Mouse (Mus musculus) kidney, adult 2 months (tissue): ENCODE results near the gene Nanos2. TPM values are rescaled to one million over a fixed set of nuclear protein-coding genes. Genes with fewer than 3 reads are reported as not detected.

ENCODE experiments used
- DNase-seq: peaks from one replicate; pipeline ENCODE4 v3.0.0; 2021
- H3K27ac ChIP-seq: fragments of 200-500 bp; 2 replicates; pipeline ENCODE4 v1.5.1; 2012; ENCODE audit warnings: low read depth, low read length, control low read depth, inconsistent platforms; ENCODE audit not compliant: insufficient read depth
- H3K27me3 ChIP-seq: fragments of 200-500 bp; replicated peaks from 2 replicates; pipeline ENCODE4 v1.6.1; 2012; ENCODE audit warnings: mild to moderate bottlenecking, moderate library complexity, low read length, inconsistent platforms; ENCODE audit not compliant: control insufficient read depth, insufficient read depth
- H3K36me3 ChIP-seq: fragments of 200-500 bp; 2 replicates; pipeline ENCODE4 v1.6.1; 2012; ENCODE audit warnings: mild to moderate bottlenecking, moderate library complexity, low read length, inconsistent platforms; ENCODE audit not compliant: control insufficient read depth, insufficient read depth
- H3K4me1 ChIP-seq: fragments of 200-500 bp; 2 replicates; pipeline ENCODE4 v1.6.1; 2011; ENCODE audit warnings: low read length; ENCODE audit not compliant: control insufficient read depth, insufficient read depth
- H3K4me3 ChIP-seq: fragments of 200-500 bp; 2 replicates; pipeline ENCODE4 v1.5.1; 2011; ENCODE audit warnings: mild to moderate bottlenecking, low read depth, low read length, control low read depth; ENCODE audit not compliant: insufficient read depth
- CTCF ChIP-seq: fragments of 200-500 bp; conservative IDR thresholded peaks from 2 replicates; pipeline ENCODE4 v1.5.1; 2011; ENCODE audit warnings: low read depth, mild to moderate bottlenecking, control low read depth, low read length, moderate library complexity, mixed read lengths; ENCODE audit not compliant: insufficient read depth, insufficient read length
- POLR2A ChIP-seq: fragments of 200-500 bp; IDR thresholded peaks from one replicate; pipeline ENCODE4 v1.6.1; 2011; ENCODE audit warnings: low read depth, low read length, control low read depth
- WGBS: fragments of 180-500 bp; shearing (Covaris S2); methylation state at CpG from one replicate; pipeline ENCODE4 v1.1.7; 2018; 5-methylcytosine and 5-hydroxymethylcytosine counted together
- polyA plus RNA-seq: library from polyadenylated mRNA; depleted of rRNA; stranded (reverse); fragments of >200 nt; gene quantifications from 2 replicates; pipeline ENCODE4 v1.2.3, GENCODE M21; 2012; rRNA removed

Gene Nanos2
- not detected in 2 replicates for polyA plus RNA-seq

DNA sequence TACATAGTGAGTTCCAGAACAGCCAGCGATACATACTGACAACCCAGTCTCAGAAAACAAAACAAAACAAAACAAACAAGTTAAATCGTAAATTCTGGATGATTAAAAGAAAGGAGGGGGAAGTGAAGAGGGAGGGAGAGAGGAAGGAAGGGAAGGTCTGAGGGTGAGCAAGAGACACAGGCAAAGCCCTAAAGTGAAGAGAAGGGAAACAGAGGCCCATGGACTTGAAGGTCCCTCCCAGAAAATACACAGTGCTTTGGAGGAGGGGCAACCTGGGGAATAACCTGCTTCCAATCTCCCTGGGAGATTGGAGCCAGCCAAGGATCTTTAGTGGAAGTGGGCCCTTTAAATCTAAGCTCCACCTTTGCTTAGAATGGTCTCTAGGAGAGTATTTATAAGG lies at the start of gene Nanos2:
TSS of gene Nanos2 (plus strand) at position 301 of the 400 bp plus-strand sequence.
- no peak for DNase-seq
- H3K36me3 ChIP-seq, result no peaks in the 10 kb centered on the region
- H3K4me1 ChIP-seq, result peaks cover 3% of the 10 kb centered on the region; the same call in 1 of the 2 replicates
- 46% methylated on average over 2 of the region's 2 CpGs for WGBS
- H3K27me3 ChIP-seq, result no peaks in the 10 kb centered on the region
- TF ChIP-seq CTCF (no peak), POLR2A (no peak)
- H3K27ac ChIP-seq, result no peak within 1 kb of the TSS
- H3K4me3 ChIP-seq, result no peak within 1 kb of the TSS

DNA sequence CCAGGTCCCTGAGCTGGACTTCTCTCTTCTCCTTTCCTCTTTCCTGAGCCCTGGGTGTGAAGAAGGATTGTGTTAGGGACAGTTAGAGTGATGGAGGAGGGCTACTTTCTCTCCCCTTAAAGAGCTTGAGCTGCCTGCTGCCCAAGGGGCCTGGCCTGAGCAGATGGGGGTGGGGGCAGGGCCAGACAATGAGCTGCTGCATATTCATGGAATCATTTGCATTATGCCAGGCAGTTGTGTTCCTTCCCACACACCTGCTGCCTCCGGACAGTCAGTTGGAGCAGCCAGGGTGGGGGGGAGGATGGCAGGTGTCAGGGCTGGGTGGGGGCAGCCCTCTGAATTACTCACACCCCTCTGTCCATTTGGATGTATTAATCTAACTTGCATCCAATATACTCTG lies 44.8 kb upstream of the Nanos2 start:
- no peak overlapping the region for H3K27ac ChIP-seq
- 17% methylated on average over 1 of the region's 1 CpGs for WGBS
- no peak for DNase-seq
- H3K36me3 ChIP-seq, result no peaks in the 10 kb centered on the region
- no peak overlapping the region for H3K4me3 ChIP-seq
- no peaks in the 10 kb centered on the region for H3K27me3 ChIP-seq
- no peak for TF ChIP-seq POLR2A
- no peaks in the 10 kb centered on the region for H3K4me1 ChIP-seq

DNA sequence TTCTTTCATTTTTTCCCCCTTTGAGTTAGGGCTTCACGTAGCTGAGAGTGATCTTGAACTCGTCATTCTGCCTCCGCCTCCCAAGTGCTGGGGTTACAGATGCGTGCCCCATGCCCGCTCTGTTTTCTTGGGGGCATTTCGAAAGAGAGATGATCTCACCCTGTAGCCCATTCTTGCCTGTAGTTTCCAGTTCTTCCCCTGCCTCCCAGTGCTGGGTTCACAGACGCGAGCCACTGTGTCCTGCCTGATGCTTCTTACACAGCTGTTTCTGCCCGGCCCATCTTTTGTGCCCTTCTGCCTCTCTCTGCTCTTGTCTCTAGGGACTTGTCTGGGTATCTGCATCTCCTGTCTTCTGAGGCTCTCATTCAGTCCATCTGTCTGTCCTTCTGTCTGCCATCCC lies 44.4 kb upstream of the Nanos2 start:
- no peak for DNase-seq
- Histone ChIP-seq H3K27me3 (no peaks in the 10 kb centered on the region), H3K36me3 (no peaks in the 10 kb centered on the region), H3K4me3 (no peak overlapping the region), H3K27ac (no peak overlapping the region), H3K4me1 (no peaks in the 10 kb centered on the region)
- TF ChIP-seq CTCF (no peak), POLR2A (no peak)
- WGBS, result 59% methylated on average over 9 of the region's 9 CpGs

DNA sequence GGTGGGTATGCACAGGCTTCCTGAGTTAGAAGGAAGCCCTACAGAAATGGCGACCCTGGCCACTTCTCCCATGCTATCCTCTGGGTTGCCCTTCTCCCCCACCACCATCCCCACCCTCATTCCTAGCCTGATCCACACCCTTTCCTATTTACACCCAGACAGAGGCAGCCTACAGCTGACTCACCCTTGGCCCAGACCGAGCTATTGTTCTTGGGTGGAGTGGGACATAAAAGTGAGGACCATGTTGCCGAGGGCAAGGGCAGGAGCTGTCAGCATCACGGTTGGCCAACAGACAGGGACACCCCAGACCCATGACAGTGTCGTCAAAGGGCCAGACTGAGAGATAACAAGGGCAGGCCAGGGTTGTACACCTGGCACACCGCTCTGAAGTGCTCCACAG lies 39.0 kb upstream of the Nanos2 start:
- no peaks in the 10 kb centered on the region for H3K36me3 ChIP-seq
- WGBS, result 62% methylated on average over 6 of the region's 6 CpGs
- H3K4me3 ChIP-seq, result no peak overlapping the region
- no peaks in the 10 kb centered on the region for H3K27me3 ChIP-seq
- no peak for TF ChIP-seq CTCF
- TF ChIP-seq POLR2A, result no peak
- DNase-seq, result peak; percentile 85
- H3K4me1 ChIP-seq, result no peaks in the 10 kb centered on the region
- peak overlapping the region; percentile 86 for H3K27ac ChIP-seq

DNA sequence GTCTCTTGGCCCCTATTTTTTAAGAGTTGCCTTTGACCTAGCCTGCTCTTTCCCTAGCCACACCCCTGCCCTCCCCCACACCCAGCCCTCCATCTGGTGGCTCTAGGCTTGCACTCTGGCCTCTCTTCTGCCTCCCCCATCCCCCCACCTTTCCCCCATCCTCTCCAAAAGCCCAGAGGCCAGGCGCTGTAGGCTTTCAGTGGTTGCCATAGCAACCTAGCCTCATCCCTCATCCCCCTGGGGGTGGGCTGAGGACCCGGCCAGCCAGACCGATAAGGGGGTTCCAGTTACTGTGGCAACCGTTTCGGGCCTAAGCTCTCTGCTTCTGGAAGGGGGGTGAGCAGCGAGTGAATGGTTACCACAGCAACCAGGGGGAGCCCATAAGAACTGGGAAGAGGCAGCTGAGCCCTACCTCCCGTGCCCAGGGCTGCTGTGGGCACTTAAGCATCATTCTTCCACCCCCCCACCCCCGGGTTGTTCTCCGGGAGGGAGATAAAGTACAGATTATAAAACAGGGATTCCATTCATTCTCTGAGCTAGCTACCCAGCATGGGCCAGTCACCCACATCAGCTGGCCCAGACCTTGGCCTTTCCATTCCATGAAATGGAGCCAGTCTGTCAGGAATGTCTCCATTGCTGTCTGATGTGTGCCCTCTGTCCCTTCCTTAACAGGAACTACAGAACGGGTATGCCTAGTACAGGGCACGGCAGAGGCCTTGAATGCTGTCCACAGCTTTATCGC lies 37.2 kb upstream of the Nanos2 start:
- Histone ChIP-seq H3K27ac (no peak overlapping the region; the same call in 1 of the 2 replicates), H3K4me1 (no peaks in the 10 kb centered on the region)
- TF ChIP-seq POLR2A (no peak), CTCF (no peak)

DNA sequence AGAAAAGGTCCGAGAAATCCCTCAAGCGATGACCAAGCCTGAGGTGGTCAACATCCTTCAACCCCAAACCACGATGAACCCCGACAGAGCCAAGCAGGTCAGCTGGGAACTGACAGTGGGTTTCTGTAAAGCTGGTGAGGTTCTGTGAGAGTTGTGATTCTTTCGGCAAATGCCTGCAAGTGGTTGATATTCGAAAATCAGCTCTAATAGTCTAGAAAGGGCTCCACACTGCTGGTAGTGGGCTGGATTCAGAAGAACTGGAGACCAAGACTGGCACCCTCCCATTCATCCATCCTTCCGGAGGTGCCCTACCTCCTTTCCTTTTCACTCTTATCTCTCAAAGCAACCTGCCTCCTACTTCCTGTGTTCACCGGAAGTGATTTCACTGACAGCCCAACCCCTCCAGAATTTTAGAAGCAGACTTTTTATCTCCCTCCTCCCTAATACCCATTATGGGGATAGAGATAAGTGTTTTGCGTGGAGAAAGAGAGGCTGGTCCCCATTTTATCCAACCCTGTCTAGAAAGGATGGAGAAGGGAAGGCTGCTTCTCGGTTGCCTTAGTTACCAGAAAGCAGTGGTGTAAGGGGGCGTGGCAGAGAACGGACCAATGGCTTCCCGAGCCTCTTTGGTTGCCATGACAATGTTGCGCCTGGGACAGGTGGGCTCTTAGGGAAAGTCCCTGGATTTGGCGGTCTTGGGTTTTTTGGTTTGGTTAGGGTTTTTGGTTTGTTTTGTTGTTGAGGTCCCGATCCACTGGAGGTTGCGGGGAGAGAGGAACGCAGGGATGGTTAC lies 36.5 kb upstream of the Nanos2 start:
- no peaks in the 10 kb centered on the region for H3K36me3 ChIP-seq
- WGBS, result 29% methylated on average over 18 of the region's 18 CpGs
- H3K4me1 ChIP-seq, result no peaks in the 10 kb centered on the region
- DNase-seq, result no peak
- no peak overlapping the region; the same call in 1 of the 2 replicates for H3K27ac ChIP-seq
- no peaks in the 10 kb centered on the region for H3K27me3 ChIP-seq
- H3K4me3 ChIP-seq, result no peak overlapping the region
- TF ChIP-seq CTCF (no peak), POLR2A (no peak)

More for the DNA sequence above, 37.2 kb upstream of the Nanos2 start:
- WGBS, result 37% methylated on average over 12 of the region's 12 CpGs
- Histone ChIP-seq H3K36me3 (no peaks in the 10 kb centered on the region), H3K4me3 (no peak overlapping the region), H3K27me3 (no peaks in the 10 kb centered on the region)
- DNase-seq, result no peak

DNA sequence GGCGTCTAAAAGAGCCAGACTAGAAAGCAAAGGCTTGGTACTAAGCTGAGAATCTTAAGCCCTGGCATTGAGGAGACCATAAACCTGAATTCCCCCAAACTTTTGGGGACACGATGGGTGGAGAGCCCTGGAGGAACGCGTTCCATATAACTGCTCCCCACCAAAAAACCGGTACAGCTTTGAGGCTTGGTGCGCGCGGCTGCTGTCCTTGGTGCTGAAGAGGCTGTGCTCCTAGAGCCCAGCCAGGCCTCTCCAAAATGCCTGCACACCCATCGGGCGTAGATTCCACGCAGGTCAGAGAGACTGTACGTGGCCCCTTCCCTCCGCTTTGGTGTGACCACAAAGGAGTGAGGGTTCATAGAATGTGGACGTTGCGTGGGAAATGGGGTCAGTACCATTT lies 35.8 kb upstream of the Nanos2 start:
- no peaks in the 10 kb centered on the region for H3K27me3 ChIP-seq
- H3K36me3 ChIP-seq, result no peaks in the 10 kb centered on the region
- H3K27ac ChIP-seq, result no peak overlapping the region
- 21% methylated on average over 15 of the region's 15 CpGs for WGBS
- H3K4me3 ChIP-seq, result no peak overlapping the region
- no peaks in the 10 kb centered on the region for H3K4me1 ChIP-seq
- no peak for TF ChIP-seq POLR2A
- TF ChIP-seq CTCF, result no peak
- DNase-seq, result no peak
